Mouse (Mus musculus) stomach, postnatal 0 days (tissue): ENCODE results near the gene Serpina1e.

Experiments used
- CTCF ChIP-seq: IDR thresholded peaks from 2 replicates; pipeline ENCODE4 v1.5.1; 2016; ENCODE audit warnings: antibody characterized with exemption, low read depth, mild to moderate bottlenecking, moderate library complexity
- EP300 ChIP-seq: optimal IDR thresholded peaks from 2 replicates; pipeline ENCODE3; 2016; ENCODE audit warnings: antibody characterized with exemption

DNA sequence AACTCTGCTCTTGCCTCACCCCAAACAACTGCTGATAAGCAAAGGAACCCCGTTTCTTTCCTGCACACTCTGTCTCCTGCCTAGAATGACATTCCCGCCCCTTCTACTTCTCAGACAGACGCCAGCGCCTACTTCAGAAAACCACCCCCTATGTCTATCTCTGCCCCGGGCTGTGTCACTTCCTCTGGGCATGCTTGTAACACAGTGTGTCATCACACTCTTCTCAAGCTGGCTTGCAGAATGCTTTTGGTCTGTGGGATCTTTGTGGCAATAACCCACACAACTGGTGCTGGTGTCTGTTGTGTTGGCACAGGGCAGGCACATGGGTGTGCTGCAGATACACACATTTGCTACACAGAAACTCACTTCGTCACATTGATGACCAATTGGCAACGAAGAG, 34.2 kb upstream of the Serpina1e start:
- TF ChIP-seq CTCF (no peak), EP300 (no peak)
